Mouse (Mus musculus): ENCODE data around the gene Zxdc. TPM values are rescaled to one million over a fixed set of nuclear protein-coding genes. Genes with fewer than 3 reads are reported as not detected.

Gene Zxdc
- polyA plus RNA-seq, 1 experiment from 2014 or later, result 9.1 TPM

DNA sequence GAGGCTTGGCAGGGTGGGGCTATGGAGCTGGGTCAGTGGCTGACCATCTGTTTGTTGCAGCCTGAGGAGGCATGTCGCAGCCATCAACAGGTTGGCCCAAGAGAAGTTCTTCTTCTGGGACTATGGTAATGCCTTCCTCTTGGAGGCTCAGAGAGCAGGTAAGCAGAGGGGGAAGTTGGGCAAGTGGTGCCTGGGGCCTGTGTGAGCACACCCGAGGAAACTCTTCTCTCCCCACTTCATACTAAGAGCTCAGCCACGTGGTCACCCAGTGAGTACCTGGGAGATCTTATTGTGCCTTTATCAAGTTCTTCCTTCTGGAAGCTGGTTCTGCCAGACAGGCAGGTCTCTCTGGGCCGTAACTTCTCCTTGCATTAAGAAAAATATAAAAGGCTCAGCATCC, 22.1 kb upstream of the Zxdc start:
- Histone ChIP-seq H3K36me3 (ENCODE audit: poor library complexity, severe bottlenecking) (no peaks in the 10 kb centered on the region), H3K9me3 (replicated peaks) (no peaks in the 10 kb centered on the region), H3K4me1 (no peaks in the 10 kb centered on the region), H3K9ac (no peak overlapping the region), H3K4me3 (no peak overlapping the region), H3K4me2 (no peak overlapping the region), H3K27me3 (no peaks in the 10 kb centered on the region), H3K27ac (no peak overlapping the region)
- no peak for ATAC-seq
- 88% methylated on average over 4 of the region's 4 CpGs for WGBS

DNA sequence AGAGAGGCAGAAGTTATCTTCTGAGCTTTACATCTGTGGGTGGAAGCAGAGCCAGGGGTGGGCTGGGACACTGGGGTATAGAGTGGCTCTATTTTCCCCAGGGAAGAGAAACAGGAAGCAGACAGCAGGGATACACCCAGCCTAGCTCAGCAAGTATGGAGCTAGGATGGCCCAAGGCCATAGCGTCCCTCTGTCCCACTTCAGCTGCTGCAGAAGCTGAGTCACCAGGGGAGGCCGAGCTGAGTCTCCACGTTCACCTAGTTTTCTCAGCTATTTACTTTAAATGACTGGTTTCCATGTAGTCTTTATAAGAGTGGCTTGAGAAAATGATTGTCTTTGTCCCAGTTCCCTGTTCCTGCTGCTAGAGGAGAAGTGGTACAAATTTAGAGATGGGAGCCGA, 20.8 kb upstream of the Zxdc start:
- Histone ChIP-seq H3K9ac (no peak overlapping the region), H3K27me3 (no peaks in the 10 kb centered on the region), H3K27ac (no peak overlapping the region), H3K9me3 (replicated peaks) (no peaks in the 10 kb centered on the region), H3K4me2 (no peak overlapping the region), H3K4me1 (no peaks in the 10 kb centered on the region), H3K36me3 (ENCODE audit: poor library complexity, severe bottlenecking) (no peaks in the 10 kb centered on the region), H3K4me3 (no peak overlapping the region)
- no peak for ATAC-seq
- WGBS, result 83% methylated on average over 4 of the region's 4 CpGs

DNA sequence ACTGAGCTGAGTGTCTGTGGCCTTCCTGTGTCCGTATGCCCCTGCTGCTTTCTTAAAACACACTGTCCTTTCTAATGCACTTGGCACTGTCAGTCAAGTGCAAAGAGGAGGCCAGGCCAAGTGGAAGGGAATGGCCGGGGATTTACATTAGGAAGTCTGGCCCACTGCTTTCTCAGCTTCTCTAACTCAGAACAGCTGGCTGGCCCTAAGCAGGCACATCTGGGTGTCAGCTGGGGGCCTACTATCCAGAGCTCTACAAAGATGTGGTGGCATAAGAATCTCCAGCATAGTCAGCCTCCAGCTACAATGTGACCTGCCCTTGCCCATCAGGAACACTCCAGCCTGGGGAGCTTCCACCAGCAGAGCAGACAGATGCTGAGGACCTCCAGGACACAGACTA, 19.3 kb upstream of the Zxdc start:
- H3K9ac ChIP-seq, result no peak overlapping the region
- no peaks in the 10 kb centered on the region for H3K4me1 ChIP-seq
- no peaks in the 10 kb centered on the region for H3K36me3 ChIP-seq (ENCODE audit: poor library complexity, severe bottlenecking)
- no peak for ATAC-seq
- no peak overlapping the region for H3K4me3 ChIP-seq
- no peaks in the 10 kb centered on the region for H3K9me3 ChIP-seq (replicated peaks)
- no peak overlapping the region for H3K4me2 ChIP-seq
- no peaks in the 10 kb centered on the region for H3K27me3 ChIP-seq
- WGBS, result 61% methylated on average over 2 of the region's 2 CpGs
- H3K27ac ChIP-seq, result no peak overlapping the region

DNA sequence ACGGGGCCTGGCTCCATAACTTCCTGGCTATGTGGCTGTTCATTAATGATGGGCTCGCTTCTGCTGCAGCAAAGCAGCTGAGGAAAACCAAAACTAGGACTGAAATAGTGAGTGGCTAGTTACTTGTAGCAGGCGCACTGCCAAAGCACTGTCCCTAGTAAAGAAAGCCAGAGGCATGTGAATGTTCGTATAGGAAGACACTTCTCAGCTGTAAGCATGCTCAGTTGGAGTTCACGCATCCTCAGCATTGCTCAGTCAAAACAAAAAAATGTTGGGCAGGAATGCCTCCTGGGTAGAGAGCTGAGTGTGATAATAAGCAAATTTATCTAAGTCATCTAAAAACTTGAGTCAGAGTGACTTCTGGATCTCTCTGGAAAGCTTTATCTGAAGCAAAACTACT, 11.2 kb upstream of the Zxdc start:
- H3K4me3 ChIP-seq, result no peak overlapping the region
- H3K27me3 ChIP-seq, result no peaks in the 10 kb centered on the region
- H3K9me3 ChIP-seq (replicated peaks), result no peaks in the 10 kb centered on the region
- WGBS, result 72% methylated on average over 5 of the region's 5 CpGs
- peaks cover 21% of the 10 kb centered on the region for H3K4me1 ChIP-seq
- H3K4me2 ChIP-seq, result no peak overlapping the region
- no peak for ATAC-seq
- no peak overlapping the region for H3K9ac ChIP-seq
- no peaks in the 10 kb centered on the region for H3K36me3 ChIP-seq (ENCODE audit: poor library complexity, severe bottlenecking)
- H3K27ac ChIP-seq, result no peak overlapping the region

DNA sequence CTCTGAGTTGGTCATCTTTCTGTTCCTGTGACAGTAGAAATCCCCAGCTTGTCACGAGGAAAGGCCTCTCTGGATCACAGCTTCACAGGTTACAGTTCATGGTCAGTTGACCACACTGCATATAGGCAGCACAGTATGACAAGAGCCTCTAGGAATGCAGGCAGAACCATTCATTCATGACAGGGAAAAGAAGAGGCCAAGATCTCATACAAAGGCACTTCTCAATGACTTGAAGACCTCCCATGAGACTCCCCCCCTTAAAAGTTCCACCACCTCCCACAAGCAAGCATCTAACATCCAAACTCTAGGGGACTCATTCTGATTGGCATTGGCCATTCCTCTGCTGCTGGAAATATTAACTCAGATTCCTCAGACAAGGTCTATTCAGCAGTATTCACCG, 9.8 kb upstream of the Zxdc start:
- 58% methylated on average over 2 of the region's 2 CpGs for WGBS
- Histone ChIP-seq H3K36me3 (ENCODE audit: poor library complexity, severe bottlenecking) (no peaks in the 10 kb centered on the region), H3K9me3 (replicated peaks) (no peaks in the 10 kb centered on the region), H3K4me3 (no peak overlapping the region), H3K4me1 (peaks cover 21% of the 10 kb centered on the region), H3K9ac (no peak overlapping the region), H3K27me3 (no peaks in the 10 kb centered on the region), H3K4me2 (no peak overlapping the region), H3K27ac (no peak overlapping the region)
- no peak for ATAC-seq

DNA sequence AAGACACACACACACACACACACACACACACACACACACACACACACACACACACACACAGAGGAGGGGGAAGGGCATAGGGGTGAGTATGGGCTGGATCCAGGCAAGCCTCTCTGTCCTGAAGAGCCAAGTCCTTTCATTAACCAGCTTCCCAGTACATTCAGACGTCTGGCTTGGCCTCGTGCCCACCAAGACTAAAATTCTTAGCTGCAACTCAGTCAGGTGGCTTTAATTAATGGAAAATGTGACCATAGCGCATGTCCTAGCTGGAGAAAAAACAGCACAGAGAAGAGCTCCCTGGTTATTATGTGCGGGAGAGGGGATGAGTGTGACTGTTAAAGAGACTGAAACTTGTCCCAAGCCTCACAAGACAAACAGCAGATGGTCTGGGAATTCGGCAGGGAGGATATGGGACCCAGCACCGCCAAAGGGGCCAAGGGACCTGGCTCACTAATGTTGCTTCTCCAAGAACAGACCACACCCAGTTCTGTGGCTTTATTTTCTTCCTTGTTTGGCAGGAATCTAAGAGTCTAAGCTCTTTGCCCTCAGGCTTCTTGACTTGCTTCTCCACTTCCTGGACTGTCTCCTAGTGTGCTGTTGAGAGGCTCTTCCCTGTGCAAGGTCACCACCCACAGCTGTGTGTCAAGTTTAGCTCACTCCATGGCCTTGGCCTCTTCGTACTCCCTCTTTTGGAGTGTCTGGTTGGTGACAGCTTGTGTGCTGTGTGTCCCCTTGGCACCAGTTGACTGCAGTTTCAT, 9.1 kb upstream of the Zxdc start:
- no peaks in the 10 kb centered on the region for H3K36me3 ChIP-seq (ENCODE audit: poor library complexity, severe bottlenecking)
- no peak overlapping the region for H3K4me2 ChIP-seq
- H3K27me3 ChIP-seq, result peaks cover 3% of the 10 kb centered on the region; the same call in 1 of the 2 replicates
- WGBS, result 42% methylated on average over 7 of the region's 7 CpGs
- H3K4me1 ChIP-seq, result peaks cover 21% of the 10 kb centered on the region
- H3K27ac ChIP-seq, result peak overlapping the region; percentile 12; the same call in 1 of the 2 replicates
- ATAC-seq, result peak; percentile 77; the same call in 1 of the 2 replicates
- no peaks in the 10 kb centered on the region for H3K9me3 ChIP-seq (replicated peaks)
- no peak overlapping the region for H3K9ac ChIP-seq
- no peak overlapping the region for H3K4me3 ChIP-seq

DNA sequence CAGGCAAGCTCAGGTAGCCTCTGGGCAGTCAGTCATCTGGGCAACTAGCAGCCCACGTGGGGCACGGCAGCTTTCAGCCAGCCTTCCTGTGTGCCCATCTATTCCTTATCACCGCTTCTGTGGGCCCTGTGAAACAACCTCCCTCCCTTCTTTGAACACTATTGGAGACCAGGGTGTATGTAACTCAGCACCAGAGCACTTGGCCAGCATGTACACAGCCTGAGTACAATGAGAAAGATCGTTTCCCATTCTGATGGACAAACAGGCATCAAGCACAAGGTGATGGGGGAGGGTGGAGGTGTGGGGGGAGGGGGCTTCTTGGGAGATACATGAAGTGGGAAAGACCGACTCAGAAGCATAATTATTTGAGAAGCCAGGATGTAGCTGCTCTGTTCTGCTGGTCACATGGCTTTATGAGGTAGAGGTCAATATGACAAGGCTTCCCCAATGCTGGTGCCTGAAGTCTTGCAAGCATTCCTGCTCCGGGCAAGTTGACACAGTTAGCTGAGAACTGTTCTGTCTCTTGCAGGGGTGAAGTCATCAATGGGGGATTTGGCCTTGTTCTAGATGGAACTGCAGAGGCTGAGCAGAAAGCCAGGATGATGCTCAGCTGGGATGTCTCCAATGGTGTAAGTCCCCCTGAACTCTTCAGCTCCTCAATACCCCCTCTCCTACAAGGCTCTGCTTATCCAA, 8.2 kb upstream of the Zxdc start:
- no peak overlapping the region for H3K4me2 ChIP-seq
- no peaks in the 10 kb centered on the region for H3K9me3 ChIP-seq (replicated peaks)
- peaks cover 21% of the 10 kb centered on the region for H3K4me1 ChIP-seq
- peaks cover 3% of the 10 kb centered on the region; the same call in 1 of the 2 replicates for H3K27me3 ChIP-seq
- 85% methylated on average over 6 of the region's 6 CpGs for WGBS
- H3K36me3 ChIP-seq (ENCODE audit: poor library complexity, severe bottlenecking), result no peaks in the 10 kb centered on the region
- no peak overlapping the region for H3K27ac ChIP-seq
- no peak overlapping the region for H3K9ac ChIP-seq
- ATAC-seq, result no peak
- H3K4me3 ChIP-seq, result no peak overlapping the region

DNA sequence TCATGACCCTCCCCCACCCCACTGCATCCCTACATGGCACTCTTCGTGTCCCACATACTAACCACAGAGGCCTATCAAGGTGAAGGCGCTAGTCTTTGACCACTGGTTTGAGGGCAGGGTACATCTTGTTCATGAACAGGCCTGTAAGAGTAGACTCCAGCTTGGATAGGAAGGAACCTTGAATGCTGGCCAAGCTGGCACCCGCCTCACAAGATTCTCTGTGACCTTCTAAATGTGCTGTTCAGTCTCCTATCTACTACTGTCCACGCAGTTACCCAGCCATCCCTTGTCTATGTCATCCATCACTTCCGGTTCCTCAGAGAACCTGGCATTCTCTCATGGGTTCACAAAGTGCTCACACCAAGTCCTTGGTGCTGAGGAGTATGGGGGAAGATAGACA, 6.0 kb upstream of the Zxdc start:
- no peak for ATAC-seq

DNA sequence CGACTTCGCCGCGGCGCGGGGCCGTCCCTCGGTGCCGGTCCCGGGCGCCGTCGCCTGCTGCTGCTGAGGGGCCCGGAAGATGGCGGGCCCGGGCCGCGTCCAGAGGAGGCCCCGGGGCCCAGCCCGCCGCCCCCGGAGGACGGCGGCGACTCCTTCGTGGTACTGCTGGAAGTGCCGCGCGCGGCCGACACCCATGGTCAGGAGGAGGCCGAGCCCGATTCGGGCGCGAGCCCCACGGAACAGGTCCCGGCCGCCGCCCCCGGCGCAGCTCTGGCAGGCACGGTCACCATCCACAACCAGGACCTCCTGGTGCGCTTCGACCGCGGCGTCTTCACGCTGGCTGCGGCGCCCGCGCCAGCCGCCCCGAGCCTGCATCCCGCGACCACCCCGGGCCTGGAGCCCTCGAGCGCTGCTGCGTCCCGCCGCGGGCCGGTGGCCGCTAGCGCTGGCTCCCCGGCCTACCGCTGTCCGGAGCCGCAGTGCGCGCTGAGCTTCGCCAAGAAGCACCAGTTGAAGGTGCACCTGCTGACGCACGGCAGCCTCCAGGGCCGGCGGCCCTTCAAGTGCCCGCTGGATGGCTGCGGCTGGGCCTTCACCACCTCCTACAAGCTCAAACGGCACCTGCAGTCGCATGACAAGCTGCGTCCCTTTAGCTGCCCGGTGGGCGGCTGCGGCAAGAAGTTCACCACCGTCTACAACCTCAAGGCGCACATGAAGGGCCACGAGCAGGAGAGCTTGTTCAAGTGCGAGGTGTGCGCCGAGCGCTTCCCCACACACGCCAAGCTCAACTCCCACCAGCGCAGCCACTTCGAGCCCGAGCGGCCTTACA, 647 bp downstream of the Zxdc start:
- peak; percentile 83 for ATAC-seq
- under 1% methylated on average over 91 of the region's 98 CpGs for WGBS

More for the DNA sequence above, 6.0 kb upstream of the Zxdc start:
- no peak overlapping the region for H3K9ac ChIP-seq
- H3K4me3 ChIP-seq, result no peak overlapping the region
- H3K4me1 ChIP-seq, result peaks cover 21% of the 10 kb centered on the region
- no peaks in the 10 kb centered on the region for H3K36me3 ChIP-seq (ENCODE audit: poor library complexity, severe bottlenecking)
- no peak overlapping the region for H3K4me2 ChIP-seq
- 91% methylated on average over 5 of the region's 5 CpGs for WGBS
- no peaks in the 10 kb centered on the region for H3K9me3 ChIP-seq (replicated peaks)
- H3K27ac ChIP-seq, result no peak overlapping the region
- peaks cover 3% of the 10 kb centered on the region; the same call in 1 of the 2 replicates for H3K27me3 ChIP-seq

DNA sequence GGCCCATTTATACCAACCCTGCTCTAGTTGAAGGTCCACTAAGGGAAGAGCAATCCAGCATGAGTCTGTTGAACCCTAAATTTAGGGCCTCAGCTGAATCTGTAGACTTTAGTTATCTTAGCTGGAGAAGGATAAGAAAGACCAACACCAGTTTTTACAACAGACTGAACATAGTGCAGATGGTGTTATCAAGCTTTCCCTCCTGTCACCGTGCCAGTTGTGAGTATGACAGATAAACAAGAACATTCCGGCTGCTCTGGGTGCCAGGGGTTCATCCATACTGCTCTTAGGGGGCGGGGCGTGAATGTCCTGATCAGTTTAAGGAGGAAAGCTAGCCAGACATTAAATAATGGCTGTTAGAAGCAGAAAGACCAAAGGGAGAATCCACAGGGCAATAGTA, 5.4 kb downstream of the Zxdc start:
- no peak for ATAC-seq
- peaks cover 66% of the 10 kb centered on the region for H3K36me3 ChIP-seq (ENCODE audit: poor library complexity, severe bottlenecking)

More for the DNA sequence above, 647 bp downstream of the Zxdc start:
- peak overlapping the region; percentile 91 for H3K9ac ChIP-seq
- H3K9me3 ChIP-seq (replicated peaks), result no peaks in the 10 kb centered on the region
- H3K27me3 ChIP-seq, result peaks cover 2% of the 10 kb centered on the region; the same call in 1 of the 2 replicates
- peak overlapping the region; percentile 85 for H3K27ac ChIP-seq
- H3K36me3 ChIP-seq (ENCODE audit: poor library complexity, severe bottlenecking), result peaks cover 25% of the 10 kb centered on the region
- H3K4me3 ChIP-seq, result peak overlapping the region; percentile 94
- H3K4me1 ChIP-seq, result peaks cover 30% of the 10 kb centered on the region
- peak overlapping the region; percentile 99 for H3K4me2 ChIP-seq

DNA sequence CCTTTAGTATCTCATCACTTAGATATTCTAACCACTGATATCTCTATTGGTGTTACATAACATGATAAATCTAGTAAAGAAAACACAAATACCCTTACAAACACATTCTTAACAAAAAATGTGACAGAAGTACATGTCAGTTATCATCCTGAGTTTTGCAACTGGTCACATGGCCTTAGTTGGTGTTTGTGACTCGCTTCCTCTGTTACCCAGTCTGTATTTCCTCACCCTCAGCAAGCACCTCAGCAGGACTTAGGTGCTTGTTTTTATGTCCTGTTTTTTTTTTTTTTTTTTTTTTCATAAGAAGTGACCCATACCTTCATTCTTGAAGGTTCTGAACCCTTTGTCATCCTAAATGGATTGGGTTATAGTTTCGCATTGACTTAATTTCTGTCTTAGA, 8.4 kb downstream of the Zxdc start:
- Histone ChIP-seq H3K4me2 (no peak overlapping the region), H3K27me3 (no peaks in the 10 kb centered on the region), H3K27ac (no peak overlapping the region), H3K9ac (no peak overlapping the region), H3K9me3 (replicated peaks) (no peaks in the 10 kb centered on the region), H3K4me3 (no peak overlapping the region), H3K4me1 (peaks cover 5% of the 10 kb centered on the region), H3K36me3 (ENCODE audit: poor library complexity, severe bottlenecking) (peaks cover 92% of the 10 kb centered on the region)
- ATAC-seq, result no peak
- 94% methylated on average over 2 of the region's 2 CpGs for WGBS

More for the DNA sequence above, 5.4 kb downstream of the Zxdc start:
- no peak overlapping the region for H3K9ac ChIP-seq
- no peaks in the 10 kb centered on the region for H3K27me3 ChIP-seq
- 95% methylated on average over 4 of the region's 4 CpGs for WGBS
- no peak overlapping the region for H3K27ac ChIP-seq
- no peak overlapping the region for H3K4me2 ChIP-seq
- no peak overlapping the region for H3K4me3 ChIP-seq
- H3K9me3 ChIP-seq (replicated peaks), result no peaks in the 10 kb centered on the region
- H3K4me1 ChIP-seq, result peaks cover 26% of the 10 kb centered on the region

DNA sequence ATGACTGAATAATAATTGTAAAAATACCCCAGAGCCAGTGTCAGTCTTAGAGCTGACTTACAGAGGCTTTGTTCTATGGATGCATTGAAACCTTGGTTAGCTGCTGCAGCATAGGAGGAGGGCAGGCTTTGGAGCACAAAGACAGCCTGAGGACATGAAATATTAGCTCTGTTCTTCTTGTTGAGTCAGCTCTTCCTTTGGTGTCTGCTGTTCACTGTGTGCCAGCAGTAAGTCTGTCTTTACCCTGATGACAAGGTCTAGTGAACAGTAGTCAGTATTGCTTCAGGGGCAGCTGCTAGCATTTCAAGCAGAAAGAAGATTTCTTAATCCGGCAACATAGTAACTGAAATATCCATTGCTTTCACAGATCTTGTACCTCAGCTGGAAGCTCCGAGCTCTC, 12.2 kb downstream of the Zxdc start:
- no peak overlapping the region for H3K4me2 ChIP-seq
- 95% methylated on average over 2 of the region's 2 CpGs for WGBS
- no peak overlapping the region for H3K27ac ChIP-seq
- no peaks in the 10 kb centered on the region for H3K4me1 ChIP-seq
- H3K9ac ChIP-seq, result no peak overlapping the region
- H3K9me3 ChIP-seq (replicated peaks), result no peaks in the 10 kb centered on the region
- no peaks in the 10 kb centered on the region for H3K27me3 ChIP-seq
- H3K36me3 ChIP-seq (ENCODE audit: poor library complexity, severe bottlenecking), result peaks cover 91% of the 10 kb centered on the region
- no peak overlapping the region for H3K4me3 ChIP-seq
- ATAC-seq, result no peak
